Mouse (Mus musculus) gastrocnemius, postnatal 10 days (tissue): Measurements from ENCODE around the gene Ptbp3. TPM values are rescaled to one million over a fixed set of nuclear protein-coding genes. Genes with fewer than 3 reads are reported as not detected.
"Not testable (repeated sequence)": the region's sequence is repeated elsewhere in the genome, so short reads cannot be mapped to it uniquely, and the experiment has no call there.

Source experiments
- DNase-seq: peaks from one replicate; pipeline ENCODE4 v3.0.0; 2021; ENCODE audit warnings: mixed read lengths
- long read RNA-seq, 2 experiments: library from polyadenylated mRNA; stranded (forward); transcript quantifications; one replicate each; pipeline ENCODE4 v2.0.0; 2021
- total RNA-seq, 2 experiments: library from RNA; stranded (reverse); gene quantifications; 2 replicates each; pipeline ENCODE4 v1.2.3; 2021

Gene Ptbp3
- 10 to 100 TPM; 27.9 to 31.7 TPM for total RNA-seq
- long read RNA-seq, experiment 1, full-length matches to known transcripts = 1 of 2 reads
- long read RNA-seq, experiment 1, partial matches to known transcripts = 1 of 2 reads
- long read RNA-seq, experiment 1, other reads (novel, unspliced or antisense) = 0 of 2 reads
- long read RNA-seq, experiment 2, partial matches to known transcripts = 1 of 1 reads
- long read RNA-seq, experiment 2, other reads (novel, unspliced or antisense) = 0 of 1 reads

DNA sequence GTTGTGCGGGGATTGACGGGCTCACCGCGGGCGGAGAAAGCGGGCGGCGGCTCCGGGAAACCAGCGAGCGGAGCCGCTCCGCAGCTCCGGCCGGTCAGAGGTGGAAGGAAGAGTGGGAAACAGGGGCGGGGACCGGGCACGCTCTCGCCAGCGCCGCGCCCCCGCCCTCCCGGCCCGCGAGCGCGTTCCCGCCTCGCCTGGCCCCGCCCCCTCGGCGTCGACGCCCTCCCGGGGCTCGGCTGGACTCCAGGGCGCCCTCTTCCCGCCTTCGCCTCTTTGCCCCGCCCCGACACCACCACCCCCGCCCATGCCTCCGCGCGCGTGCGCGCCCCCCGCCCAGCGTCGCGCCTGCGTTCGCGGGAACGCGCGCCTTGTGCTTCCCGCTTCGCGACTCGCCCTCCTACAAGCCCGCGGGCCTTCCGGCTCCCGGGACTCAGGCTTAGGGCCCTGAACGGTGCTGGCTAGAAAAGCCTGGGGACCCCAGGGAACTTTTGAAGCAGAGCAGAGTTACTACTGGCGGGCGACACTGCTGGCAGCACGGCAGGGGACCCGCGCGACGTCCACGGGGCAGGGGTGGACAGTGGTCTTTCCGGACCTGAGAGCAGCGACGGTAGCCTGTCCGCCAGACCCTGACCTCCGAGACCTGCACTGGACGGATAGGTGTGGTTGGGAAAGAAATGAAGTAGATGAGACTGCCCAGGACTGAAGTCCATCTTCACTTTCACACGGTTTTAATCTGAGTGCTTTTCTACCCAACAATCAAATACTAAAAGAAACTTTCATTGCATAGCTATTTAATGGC lies at the start of gene Ptbp3:
Gene Ptbp3 (minus strand): TSS at position 190 of the 802 bp plus-strand sequence.
- peak; percentile 96 for DNase-seq

DNA sequence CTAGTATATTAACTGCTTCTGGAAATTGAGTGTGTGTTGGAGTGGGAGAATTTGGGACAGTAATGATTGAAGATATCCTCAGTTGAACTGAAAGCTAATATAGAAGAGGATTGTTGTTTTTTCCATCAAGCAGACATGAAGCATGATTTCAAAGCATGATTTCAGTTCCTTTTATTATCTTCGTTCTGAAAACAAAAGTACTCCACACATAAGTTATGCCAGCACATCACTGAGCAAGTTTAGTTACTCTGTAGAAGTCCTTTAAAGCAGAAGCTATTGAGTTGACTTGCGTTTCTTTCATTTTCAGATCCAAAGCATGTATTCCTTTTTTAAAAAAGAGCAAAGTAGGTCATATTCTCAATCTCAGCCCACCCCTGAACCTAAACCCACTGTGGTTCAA lies 47.4 kb upstream of the Ptbp3 start:
- no peak for DNase-seq

DNA sequence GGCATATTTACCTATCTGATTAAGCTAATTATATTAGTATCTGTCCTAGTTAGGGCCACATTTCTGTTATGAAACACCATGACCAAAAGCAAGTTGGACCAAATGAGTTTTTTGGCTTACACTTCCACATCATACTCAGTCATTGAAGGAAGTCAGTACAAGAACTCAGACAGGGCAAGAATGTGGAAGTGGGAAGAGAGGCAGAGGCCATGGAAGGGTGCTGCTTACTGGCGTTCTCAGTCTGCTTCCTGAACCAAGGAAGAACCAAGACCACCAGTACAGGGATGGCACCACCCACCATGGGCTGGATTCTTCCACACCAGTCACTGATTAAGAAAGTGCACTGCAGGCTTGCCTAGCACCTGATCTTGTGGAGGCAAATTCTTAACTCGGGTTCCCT lies 45.5 kb upstream of the Ptbp3 start:
- DNase-seq = no peak

DNA sequence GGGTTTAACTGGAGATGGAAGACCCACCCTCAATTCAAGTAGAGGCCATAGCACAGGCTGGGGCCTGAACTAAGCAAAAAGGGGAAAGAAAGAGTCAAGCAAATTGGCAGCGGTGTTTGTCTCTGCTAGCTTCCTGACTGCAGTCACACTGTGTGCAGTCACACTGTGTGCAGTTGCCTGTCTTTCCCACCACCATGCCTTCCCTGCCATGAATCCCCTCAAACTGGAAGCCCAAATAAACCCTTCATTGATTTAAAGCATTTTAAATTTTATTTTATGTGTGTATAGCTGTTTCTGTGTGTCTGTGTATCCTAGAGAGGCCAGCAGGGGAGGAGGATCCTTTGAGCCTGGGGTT lies 38.7 kb upstream of the Ptbp3 start:
- no peak for DNase-seq

DNA sequence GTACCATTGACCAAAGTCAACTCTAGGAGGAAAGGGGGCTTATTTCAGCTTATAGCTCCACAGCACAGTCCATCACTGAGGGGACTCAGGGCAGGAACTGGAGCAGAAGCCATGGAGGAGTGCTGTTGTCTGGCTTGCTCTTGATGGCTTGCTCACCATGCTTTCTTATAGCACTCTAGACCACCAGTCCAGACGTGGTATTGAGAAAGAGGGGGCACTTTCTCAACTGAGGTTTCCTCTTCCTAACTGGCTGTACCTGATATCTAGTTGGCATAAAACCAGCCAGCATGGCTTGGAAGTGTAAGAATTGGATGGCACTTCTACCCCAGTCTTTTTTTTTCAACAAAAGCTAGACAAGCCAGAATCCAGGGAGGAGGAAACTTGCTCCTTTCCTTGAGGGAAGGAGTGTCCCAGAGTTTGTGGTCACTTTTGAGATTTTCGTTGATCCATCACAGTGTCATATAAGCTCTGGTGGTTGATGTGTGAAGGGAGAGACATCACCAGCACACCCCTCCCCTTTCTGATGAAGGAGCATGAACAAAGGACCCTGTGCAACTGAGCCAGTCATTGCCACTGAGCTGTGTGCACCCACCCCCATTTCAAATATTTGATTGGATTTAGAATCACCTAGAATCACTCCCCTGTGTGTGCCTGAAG lies 38.2 kb upstream of the Ptbp3 start:
- no peak for DNase-seq

DNA sequence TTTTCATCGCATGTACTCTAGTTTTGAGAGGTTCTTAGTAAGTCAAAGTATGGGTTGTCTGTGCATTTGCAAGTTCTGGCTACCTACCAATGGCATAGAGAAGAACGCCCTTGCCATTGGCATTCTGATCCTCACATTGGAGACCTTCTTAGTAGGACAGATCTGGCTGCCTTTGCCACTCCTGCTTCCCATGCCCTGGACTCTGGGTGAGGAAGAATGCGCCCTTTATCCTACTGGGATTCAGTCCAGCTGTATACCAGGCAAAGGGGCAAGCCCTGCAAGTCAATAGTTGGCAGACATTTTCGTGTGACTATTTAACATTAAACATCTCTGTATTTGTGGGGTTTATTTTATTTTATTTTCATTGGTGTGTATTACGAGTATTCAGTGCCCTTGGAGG lies 35.9 kb upstream of the Ptbp3 start:
- no peak for DNase-seq

DNA sequence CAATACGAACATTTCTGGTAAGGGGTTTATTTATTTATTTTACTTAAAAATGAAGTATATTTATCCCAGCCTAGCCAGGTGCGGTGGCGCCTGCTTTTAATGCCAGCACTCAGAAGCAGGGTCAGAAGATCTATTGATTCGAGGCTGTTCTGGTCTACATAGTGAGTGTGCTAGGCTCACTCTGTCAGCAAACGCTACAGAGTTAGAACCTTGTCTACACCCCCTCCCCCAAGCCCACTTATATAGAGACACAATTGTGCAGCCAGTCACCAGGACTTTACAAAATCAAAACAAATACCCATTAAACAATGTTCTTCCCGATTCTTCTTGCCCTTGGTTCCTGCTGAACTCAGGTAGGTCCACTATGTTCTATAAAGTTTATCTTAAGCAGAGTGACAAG lies 33.0 kb upstream of the Ptbp3 start:
- DNase-seq = no peak

DNA sequence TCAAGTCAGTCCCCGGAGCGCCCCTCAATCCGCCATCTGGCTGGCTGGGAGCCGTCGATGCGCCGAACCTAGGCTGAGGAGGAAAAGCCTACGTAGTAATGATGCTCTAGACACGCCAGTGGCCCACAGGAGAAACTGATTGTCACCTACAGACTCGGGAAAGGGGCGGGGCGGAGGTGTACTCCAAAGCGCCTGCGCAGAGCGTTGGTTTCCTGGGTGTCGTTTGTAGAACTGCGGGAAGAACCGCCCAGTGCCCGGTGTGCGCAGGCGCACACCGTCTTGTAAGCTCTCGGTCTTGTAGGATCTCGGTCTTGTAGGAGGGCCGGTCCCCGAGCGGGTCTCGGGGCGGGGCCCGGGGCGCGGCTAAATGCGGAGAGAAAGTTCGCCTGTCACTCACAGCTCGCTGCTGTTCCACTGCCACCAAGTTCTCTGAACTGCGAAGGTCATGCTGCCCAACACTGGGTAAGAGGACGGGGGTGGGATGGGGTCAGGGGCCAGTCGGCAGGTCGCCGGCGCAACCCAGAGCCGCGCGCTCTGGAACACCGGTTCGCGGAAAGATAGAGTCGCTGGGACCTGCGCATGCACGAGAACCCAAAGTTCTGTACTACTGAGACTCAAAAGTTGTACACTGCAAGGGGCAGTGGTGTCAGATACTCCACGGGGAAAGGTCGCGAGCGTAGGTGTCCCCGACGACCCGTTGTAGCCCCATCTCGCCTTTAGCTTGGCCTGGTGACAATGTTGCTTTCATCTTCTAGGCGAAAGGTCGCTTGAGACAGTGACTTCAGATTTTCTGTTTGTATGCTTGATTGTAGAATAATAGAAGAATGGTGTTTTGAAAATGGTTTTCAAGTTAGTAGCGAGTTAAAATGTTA lies 32.4 kb upstream of the Ptbp3 start, which contains the start of gene Hsdl2:
Gene Hsdl2 (plus strand): TSS at position 250 of the 872 bp plus-strand sequence.
- DNase-seq = peak; percentile 96

DNA sequence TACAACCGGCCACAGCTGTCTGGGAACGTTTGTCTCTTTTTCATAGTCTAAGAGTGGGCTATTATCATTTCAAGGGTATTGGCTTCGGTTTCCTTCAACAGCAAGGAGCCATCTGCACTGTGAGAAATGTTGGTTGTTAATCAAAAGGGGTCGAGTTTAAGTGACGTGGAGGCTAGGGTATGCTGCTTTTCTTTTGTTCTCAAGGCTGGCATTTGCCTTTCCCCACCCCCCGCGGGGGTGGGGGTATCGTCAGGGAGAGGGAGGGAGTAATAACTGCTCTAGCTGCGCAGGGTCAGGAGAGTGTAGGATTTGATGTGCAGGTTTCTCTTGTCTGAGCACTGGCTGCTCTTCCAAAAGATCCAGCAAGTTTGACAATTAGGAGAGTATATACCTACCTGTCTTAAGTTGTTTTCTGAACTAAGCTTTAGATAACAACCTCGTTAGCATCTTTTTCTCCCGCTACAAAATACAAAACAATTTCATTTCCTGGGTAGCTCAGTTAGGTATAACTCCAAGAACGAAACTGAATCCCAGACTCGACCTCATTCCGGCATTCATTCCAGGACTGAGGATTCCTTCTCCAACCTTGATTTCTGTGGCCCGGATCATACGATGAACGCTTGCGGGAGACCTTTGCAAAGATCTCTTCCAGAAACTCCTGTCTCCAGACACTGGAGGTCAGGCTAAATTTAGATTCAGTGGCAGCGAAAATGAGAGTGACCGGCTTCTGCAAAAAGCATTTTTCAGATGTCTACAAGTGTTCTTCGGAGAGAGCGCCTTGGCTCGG lies 31.5 kb upstream of the Ptbp3 start:
- DNase-seq = no peak

DNA sequence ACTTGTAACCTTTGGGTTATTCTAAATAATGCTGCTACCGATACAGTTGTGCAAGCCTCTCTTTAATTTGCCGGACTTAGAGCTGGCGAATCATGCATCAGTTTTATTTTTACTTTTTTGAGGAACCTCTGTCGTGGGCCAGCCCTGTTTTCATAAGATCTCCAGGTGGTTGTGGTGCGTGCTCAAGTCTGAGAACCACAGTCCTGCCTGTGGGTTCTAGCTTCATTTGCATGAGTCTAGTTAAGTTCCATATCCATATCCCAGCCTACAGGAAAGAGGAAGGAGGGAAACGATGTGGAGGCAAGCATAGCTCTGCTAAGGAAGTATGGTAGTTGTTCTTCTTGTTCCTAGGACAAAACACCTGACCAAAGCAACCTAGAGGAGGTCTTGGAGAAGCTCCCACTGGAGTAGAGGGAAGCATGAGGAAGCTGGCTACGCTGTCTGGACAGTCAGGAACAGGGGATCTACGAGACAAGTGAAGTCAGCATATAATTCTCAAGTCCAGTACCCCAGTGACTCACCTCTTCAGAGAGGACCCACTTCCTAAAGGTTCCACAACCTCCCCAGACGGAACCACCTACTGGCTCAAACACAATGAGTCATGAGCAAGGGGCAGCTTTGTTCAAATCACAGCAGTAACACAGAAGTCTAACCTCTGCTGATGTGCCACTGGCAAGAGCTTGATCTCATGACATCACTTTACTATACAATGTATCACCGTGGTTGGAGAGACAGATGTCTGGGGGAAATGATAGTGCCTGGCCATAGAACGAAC lies 26.2 kb upstream of the Ptbp3 start:
- no peak for DNase-seq

DNA sequence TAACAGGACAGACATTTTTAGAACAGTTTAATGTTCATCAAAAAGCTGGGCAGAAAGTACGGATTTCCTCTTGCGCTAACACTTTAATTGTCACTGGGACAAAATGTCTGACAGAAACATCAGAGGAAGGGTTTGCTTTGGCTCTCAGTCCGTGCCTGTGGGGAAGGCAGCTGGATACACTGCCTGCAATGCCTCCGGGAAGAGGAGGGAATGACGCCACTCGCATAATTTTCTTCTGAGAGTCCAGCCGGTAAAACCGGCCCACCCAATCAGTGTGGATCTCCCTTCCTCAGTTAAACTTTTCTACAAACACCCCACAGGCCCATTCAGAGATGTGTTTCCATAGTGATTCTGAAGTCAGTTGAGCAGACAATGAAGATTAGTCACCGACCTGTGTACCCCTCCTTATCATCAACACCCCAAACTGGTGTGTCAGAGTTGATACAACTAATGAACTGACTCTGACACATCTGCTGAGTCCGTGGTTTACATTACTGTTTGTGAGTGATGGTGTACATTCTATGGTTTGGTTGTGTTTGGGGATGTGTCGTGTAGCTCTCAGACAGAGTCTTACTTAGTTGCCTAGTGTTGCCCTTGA lies 23.5 kb upstream of the Ptbp3 start:
- DNase-seq = no peak

DNA sequence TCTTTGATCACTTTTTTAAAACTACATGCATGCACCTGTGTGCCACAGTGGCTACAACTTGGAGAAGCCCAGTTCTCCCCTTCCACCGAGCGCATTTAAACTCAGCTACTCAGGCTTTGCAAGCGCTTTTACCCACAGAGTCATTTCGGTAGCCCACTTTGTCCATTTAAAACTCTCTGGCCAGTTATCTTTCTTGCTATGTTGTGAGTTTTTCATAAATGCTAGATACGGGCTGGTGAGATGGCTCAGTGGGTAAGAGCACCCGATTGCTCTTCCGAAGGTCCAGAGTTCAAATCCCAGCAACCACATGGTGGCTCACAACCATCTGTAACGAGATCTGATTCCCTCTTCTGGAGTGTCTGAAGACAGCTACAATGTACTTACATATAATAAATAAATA lies 21.4 kb upstream of the Ptbp3 start:
- DNase-seq = not testable (repeated sequence)

DNA sequence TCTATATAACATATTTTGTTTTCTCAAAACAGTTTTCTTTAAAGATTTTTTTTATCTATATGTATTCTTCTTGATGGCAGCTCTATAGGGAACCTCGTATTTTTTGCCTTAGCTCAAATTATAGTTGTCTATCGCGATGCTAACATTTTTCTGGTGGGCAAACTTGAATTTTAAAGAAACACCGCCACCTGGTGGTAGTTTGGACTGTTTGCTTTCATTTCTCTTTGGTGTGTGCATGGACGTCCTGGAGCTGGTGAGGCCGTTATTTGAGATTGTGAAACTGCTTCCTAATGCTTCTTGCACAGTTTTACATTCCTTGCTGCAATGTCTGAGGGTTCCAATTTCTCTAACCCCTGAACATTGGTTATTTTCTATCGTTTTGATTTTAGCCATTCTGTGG lies 20.4 kb upstream of the Ptbp3 start:
- peak; percentile 62 for DNase-seq

DNA sequence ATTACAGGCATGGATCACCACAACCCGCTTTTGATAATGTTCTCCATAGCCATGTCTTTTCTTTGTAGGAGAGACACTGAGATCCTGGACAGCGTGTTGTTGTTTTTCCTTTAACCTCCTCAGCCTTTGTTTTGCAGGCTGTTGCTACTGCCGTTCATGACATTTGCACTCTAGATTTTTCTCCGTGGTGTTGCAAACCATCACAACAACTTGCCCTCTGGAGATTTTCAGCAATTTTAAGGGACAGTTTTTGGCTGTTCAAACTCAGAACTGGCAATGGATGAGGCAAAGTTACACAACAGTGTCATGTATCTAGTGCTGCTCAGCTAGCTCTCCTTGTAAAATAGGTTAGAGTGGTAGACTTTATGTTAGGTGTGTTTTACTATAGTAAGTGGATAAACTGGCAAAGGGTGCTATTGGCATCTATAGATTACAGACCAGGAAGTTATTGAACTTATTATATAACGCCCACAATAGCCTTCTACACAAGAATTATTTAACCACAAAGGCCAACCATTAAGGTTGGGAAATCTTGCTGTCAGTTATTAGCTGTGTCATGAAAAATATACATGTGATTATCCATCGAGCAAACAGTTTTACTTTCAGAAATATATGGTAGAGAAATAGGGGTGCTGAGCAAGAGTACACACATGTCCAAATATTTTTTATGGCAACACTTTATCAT lies 18.6 kb upstream of the Ptbp3 start:
- no peak for DNase-seq

DNA sequence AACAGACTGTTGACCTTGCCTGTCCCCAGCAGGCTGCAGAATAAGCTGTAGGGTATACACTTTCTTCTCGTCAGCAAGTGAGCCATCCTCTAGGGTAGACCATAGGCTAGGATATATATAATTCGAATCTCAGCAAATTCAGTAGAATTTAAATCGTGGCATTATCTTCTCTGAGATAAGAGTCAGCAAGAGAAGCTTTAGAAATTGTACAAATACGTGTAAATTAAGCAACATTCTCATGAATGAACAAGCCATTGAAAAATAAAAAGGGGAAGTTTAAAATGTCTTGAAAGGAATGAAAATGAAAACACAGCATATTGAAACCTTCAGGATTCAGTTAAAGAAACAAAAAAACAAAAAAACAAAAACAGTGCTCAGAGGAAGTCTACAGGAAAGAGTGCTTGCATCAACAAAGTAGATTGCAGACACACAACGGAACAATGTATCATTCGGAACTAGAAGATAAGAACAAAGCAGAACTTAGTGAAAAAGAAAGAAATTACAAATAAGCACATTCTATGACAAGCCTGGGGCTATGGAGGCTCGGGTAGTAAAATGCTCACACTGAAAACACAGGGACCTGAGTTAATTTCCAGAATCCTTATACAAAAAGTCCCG lies 16.5 kb upstream of the Ptbp3 start:
- no peak for DNase-seq

DNA sequence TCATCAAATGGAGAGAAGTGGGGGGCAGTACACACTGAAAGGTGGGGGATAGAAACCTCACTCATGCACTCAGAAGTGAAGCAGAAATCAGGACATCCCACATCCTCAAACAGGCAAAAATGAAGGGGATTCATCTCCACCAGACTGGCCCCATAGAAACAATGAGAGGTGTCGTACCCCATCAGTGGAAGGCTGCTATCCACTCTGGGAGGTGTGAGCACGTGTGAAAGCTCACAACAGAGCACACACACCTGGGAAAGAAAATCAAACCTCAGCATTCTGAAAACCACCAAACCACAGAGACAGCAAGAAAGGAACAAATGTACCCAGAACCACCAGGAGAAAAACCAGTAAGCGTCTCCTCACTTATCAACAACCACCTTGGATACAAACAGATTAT lies 15.0 kb upstream of the Ptbp3 start:
- no peak for DNase-seq

DNA sequence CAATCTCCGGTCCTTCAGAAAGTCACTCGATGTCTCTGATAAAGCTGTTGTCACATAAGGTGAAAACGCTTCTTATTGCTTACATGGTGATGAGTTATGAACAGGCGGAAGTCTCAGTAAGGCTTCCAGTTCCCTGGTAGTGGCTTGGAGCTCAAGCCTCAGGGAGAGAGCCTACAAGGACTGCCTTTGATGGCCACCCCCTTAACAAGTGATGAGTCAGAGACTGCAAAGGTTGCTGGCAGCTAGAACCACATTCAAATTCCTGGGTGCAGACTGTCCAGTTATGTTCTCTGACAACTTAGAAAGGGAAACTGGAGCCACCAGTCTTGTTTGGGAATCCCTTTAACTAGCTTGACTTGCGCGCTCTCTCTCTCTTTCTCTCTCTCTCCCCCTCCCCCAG lies 11.0 kb upstream of the Ptbp3 start:
- DNase-seq = no peak

DNA sequence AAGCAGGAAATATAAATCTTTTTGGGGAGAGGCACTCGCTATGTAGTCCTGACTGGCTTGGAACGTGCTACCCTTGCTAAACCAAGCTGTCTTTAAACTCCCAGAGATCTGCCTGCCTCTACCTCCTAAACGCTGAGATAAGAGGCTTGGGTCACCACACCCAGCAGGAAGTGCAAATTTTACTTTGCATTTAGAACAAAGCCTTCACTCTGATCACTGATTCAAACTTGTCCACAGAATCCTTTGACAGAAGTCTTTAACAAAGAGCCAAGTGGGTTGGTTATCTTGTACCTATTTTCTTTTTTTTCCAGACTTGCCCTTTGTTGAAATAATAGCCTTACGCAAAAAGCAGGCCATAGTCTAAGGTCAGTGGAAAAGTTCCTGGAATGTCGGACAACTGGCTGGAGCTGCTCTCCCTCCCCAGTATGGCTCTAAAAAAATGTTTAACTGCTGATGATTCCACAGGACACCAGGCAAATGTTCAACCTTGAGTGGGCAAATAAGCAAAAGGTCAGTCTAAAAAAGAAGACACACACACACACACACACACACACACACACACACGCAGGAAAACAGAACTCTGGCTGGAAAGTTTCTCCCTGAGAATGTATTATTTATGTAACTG lies 9.0 kb upstream of the Ptbp3 start:
- no peak for DNase-seq

DNA sequence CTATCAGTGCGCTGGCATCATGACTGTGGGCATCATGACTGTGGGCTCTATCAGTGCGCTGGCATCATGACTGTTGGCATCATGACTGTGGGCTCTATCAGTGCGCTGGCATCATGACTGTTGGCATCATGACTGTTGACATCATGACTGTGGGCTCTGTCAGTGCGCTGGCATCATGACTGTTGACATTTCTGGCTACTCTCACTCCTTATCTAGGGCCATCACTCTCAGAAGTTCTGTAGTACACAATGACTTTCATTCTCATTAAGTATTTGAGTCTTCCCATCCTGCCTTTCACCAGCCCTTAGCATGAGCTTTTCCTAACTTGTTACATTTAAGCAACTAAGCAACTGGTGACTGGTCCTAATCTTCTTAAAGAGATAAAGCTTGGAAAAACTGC lies 8.2 kb upstream of the Ptbp3 start:
- DNase-seq = not testable (repeated sequence)
